Mouse (Mus musculus) MEL (cell line): ENCODE measurements at regions not wholly inside any gene's neighbourhood (a gene's known extent, or its start where the extent isn't known, plus 50 kb on each side); places are given as distances from the start of the nearest gene placed in this dataset.

Experiments
- DNase-seq: peaks from one replicate; pipeline ENCODE4 v3.0.0; 2011; ENCODE audit warnings: low read depth, low spot score
- H3K27ac ChIP-seq: 2 replicates; pipeline ENCODE4 v1.5.1; 2012; ENCODE audit warnings: low read depth, mild to moderate bottlenecking, control low read depth, low read length, moderate library complexity; ENCODE audit not compliant: control insufficient read depth
- H3K27me3 ChIP-seq, 2 experiments: fragments of 150-350 bp in 1 of 2; sonication (generic) in 1 of 2; 2 replicates each; pipeline ENCODE4 v1.6.1; 2012; ENCODE audit warnings: low read length in 2 of 2, mild to moderate bottlenecking in 2 of 2, improper control_type of control experiment in 1 of 2, moderate library complexity in 1 of 2; ENCODE audit not compliant: insufficient read depth in 2 of 2, control insufficient read depth in 1 of 2
- H3K36me3 ChIP-seq, 2 experiments: 2 replicates each; pipeline ENCODE4 v1.6.1; 2012 to 2014; ENCODE audit warnings: low read length in 2 of 2, improper control_type of control experiment in 1 of 2, inconsistent platforms in 1 of 2, mild to moderate bottlenecking in 1 of 2; ENCODE audit not compliant: insufficient read depth in 2 of 2, control insufficient read depth in 1 of 2
- H3K4me1 ChIP-seq, 2 experiments: fragments of 150-350 bp in 1 of 2; sonication (generic) in 1 of 2; 2 replicates each; pipeline ENCODE4 v1.6.1; 2012; ENCODE audit warnings: low read length in 2 of 2, improper control_type of control experiment in 1 of 2, mild to moderate bottlenecking in 1 of 2; ENCODE audit not compliant: insufficient read depth in 2 of 2, control insufficient read depth in 1 of 2
- H3K4me3 ChIP-seq, 2 experiments: fragments of 150-350 bp in 1 of 2; sonication (generic) in 1 of 2; 2 replicates each; pipeline ENCODE4 v1.5.1; 2012; ENCODE audit warnings: low read depth in 2 of 2, low read length in 2 of 2, mild to moderate bottlenecking in 2 of 2, moderate library complexity in 2 of 2, control low read depth in 1 of 2, improper control_type of control experiment in 1 of 2; ENCODE audit not compliant: control insufficient read depth in 1 of 2, insufficient read depth in 1 of 2
- H3K79me2 ChIP-seq: 2 replicates; pipeline ENCODE4 v1.6.1; 2012; ENCODE audit warnings: mild to moderate bottlenecking, low read length, moderate library complexity; ENCODE audit not compliant: control insufficient read depth, poor library complexity, insufficient read depth
- H3K9ac ChIP-seq: 2 replicates; pipeline ENCODE4 v1.6.1; 2012; ENCODE audit warnings: low read depth, mild to moderate bottlenecking, control low read depth, low read length, moderate library complexity; ENCODE audit not compliant: control insufficient read depth, poor library complexity, severe bottlenecking
- H3K9me3 ChIP-seq: fragments of 150-350 bp; sonication (generic); replicated peaks from 2 replicates; pipeline ENCODE4 v1.6.1; 2012; ENCODE audit warnings: mild to moderate bottlenecking, low read length, improper control_type of control experiment, moderate library complexity; ENCODE audit not compliant: insufficient read depth
- BHLHE40 ChIP-seq: IDR thresholded peaks from 2 replicates; pipeline ENCODE4 v1.6.1; 2012; ENCODE audit warnings: low read depth, mild to moderate bottlenecking, inconsistent platforms, low read length, improper control_type of control experiment, borderline replicate concordance
- CHD1 ChIP-seq: IDR thresholded peaks from 2 replicates; pipeline ENCODE4 v1.6.1; 2012; ENCODE audit warnings: low read depth, mild to moderate bottlenecking, inconsistent platforms, low read length, improper control_type of control experiment
- CHD2 ChIP-seq: IDR thresholded peaks from 2 replicates; pipeline ENCODE4 v1.6.1; 2011; ENCODE audit warnings: low read length, improper control_type of control experiment
- CTCF ChIP-seq, 3 experiments: IDR thresholded peaks in 2 of 3; conservative IDR thresholded peaks in 1 of 3; 2 replicates each; pipeline ENCODE4 v1.5.1; 2011 to 2012; ENCODE audit warnings: low read length in 3 of 3, low read depth in 2 of 3, mild to moderate bottlenecking in 2 of 3, improper control_type of control experiment in 1 of 3, inconsistent platforms in 1 of 3, mixed read lengths in 1 of 3, moderate library complexity in 1 of 3; ENCODE audit not compliant: control insufficient read depth in 1 of 3, insufficient read depth in 1 of 3, poor library complexity in 1 of 3, severe bottlenecking in 1 of 3
- ETS1 ChIP-seq: IDR thresholded peaks from 2 replicates; pipeline ENCODE4 v1.6.1; 2012; ENCODE audit warnings: low read depth, mild to moderate bottlenecking, inconsistent platforms, low read length, improper control_type of control experiment, moderate library complexity
- GATA1 ChIP-seq: IDR thresholded peaks from 2 replicates; pipeline ENCODE4 v1.6.1; 2011; ENCODE audit warnings: low read depth, low read length, improper control_type of control experiment
- MAFK ChIP-seq: IDR thresholded peaks from 2 replicates; pipeline ENCODE4 v1.6.1; 2011; ENCODE audit warnings: low read depth, mild to moderate bottlenecking, low read length, improper control_type of control experiment, borderline replicate concordance
- MAZ ChIP-seq: IDR thresholded peaks from 2 replicates; pipeline ENCODE4 v1.6.1; 2012; ENCODE audit warnings: low read depth, mild to moderate bottlenecking, inconsistent platforms, low read length, improper control_type of control experiment
- MEF2A ChIP-seq: IDR thresholded peaks from 2 replicates; pipeline ENCODE4 v1.6.1; 2014; ENCODE audit warnings: low read depth, mild to moderate bottlenecking, inconsistent platforms, low read length, improper control_type of control experiment; ENCODE audit not compliant: poor library complexity, insufficient replicate concordance, severe bottlenecking; ENCODE audit errors: extremely low read depth
- MXI1 ChIP-seq: IDR thresholded peaks from 2 replicates; pipeline ENCODE4 v1.6.1; 2011; ENCODE audit warnings: mild to moderate bottlenecking, low read depth, low read length, improper control_type of control experiment
- MYB ChIP-seq: IDR thresholded peaks from 2 replicates; pipeline ENCODE4 v1.6.1; 2011; ENCODE audit warnings: mild to moderate bottlenecking, low read depth, low read length, improper control_type of control experiment
- POLR2AphosphoS2 ChIP-seq: IDR thresholded peaks from 2 replicates; pipeline ENCODE4 v1.6.1; 2011; ENCODE audit warnings: low read length, improper control_type of control experiment
- TCF12 ChIP-seq: IDR thresholded peaks from 2 replicates; pipeline ENCODE4 v1.6.1; 2014; ENCODE audit warnings: low read depth, mild to moderate bottlenecking, inconsistent platforms, low read length, improper control_type of control experiment, moderate library complexity
- UBTF ChIP-seq: IDR thresholded peaks from 2 replicates; pipeline ENCODE4 v1.6.1; 2012; ENCODE audit warnings: low read depth, mild to moderate bottlenecking, inconsistent platforms, low read length, improper control_type of control experiment, moderate library complexity, borderline replicate concordance; ENCODE audit not compliant: insufficient read depth
- USF2 ChIP-seq, 2 experiments: IDR thresholded peaks; 2 replicates each; pipeline ENCODE4 v1.6.1; 2011 to 2012; ENCODE audit warnings: improper control_type of control experiment in 2 of 2, low read length in 2 of 2, borderline replicate concordance in 1 of 2, inconsistent platforms in 1 of 2, low read depth in 1 of 2, mild to moderate bottlenecking in 1 of 2; ENCODE audit not compliant: insufficient read depth in 1 of 2
- ZC3H11A ChIP-seq: IDR thresholded peaks from 2 replicates; pipeline ENCODE4 v1.6.1; 2012; ENCODE audit warnings: low read depth, mild to moderate bottlenecking, inconsistent platforms, low read length, improper control_type of control experiment
- ZKSCAN1 ChIP-seq: IDR thresholded peaks from 2 replicates; pipeline ENCODE4 v1.6.1; 2012; ENCODE audit warnings: low read depth, mild to moderate bottlenecking, inconsistent platforms, low read length, improper control_type of control experiment, moderate library complexity

GRCm38 (mm10) chr14:48871313-48871712 is 194.6 kb upstream of the Ap5m1 start:
- Histone ChIP-seq H3K4me1 (no peaks in the 10 kb centered on the region), H3K79me2 (no peaks in the 10 kb centered on the region), H3K27me3 (no peaks in the 10 kb centered on the region; a peak in 1 of 4 replicates), H3K36me3 (no peaks in the 10 kb centered on the region), H3K9me3 (no peaks in the 10 kb centered on the region), H3K4me3 (no peak overlapping the region), H3K9ac (no peak overlapping the region), H3K27ac (no peak overlapping the region)
- TF ChIP-seq ZC3H11A (no peak), MYB (no peak), CHD2 (no peak), BHLHE40 (no peak), USF2 (IDR thresholded peaks at IDR 0.05; ENCODE audit: borderline replicate concordance in 1 of 2, insufficient read depth in 1 of 2, low read depth in 1 of 2, low read length in 2 of 2) (no peak), CHD1 (no peak), MXI1 (no peak), ETS1 (no peak), GATA1 (no peak), MEF2A (no peak)
- DNase-seq: no peak

- TF ChIP-seq CTCF (IDR thresholded peaks at IDR 0.05 in 2 of 3, conservative IDR thresholded peaks at IDR 0.05 in 1 of 3; ENCODE audit: control insufficient read depth in 1 of 3, insufficient read depth in 1 of 3, low read depth in 2 of 3, low read length in 3 of 3, poor library complexity in 1 of 3, severe bottlenecking in 1 of 3) (no peak), ZKSCAN1 (no peak), MAFK (no peak), MXI1 (no peak), TCF12 (no peak), UBTF (no peak), MAZ (no peak), POLR2AphosphoS2 (no peak)
- Histone ChIP-seq H3K79me2 (no peaks in the 10 kb centered on the region), H3K27me3 (no peaks in the 10 kb centered on the region; a peak in 1 of 4 replicates), H3K4me1 (no peaks in the 10 kb centered on the region), H3K4me3 (no peak overlapping the region), H3K9me3 (no peaks in the 10 kb centered on the region), H3K27ac (no peak overlapping the region), H3K36me3 (no peaks in the 10 kb centered on the region), H3K9ac (no peak overlapping the region)
- DNase-seq: no peak
These were observed 195.9 kb upstream of the Ap5m1 start for GRCm38 (mm10) chr14:48869956-48870355.
